Mouse (Mus musculus): ENCODE results near the gene Plcb1. TPM values are rescaled to one million over a fixed set of nuclear protein-coding genes. Genes with fewer than 3 reads are reported as not detected.

The Plcb1 gene
- polyA plus RNA-seq, 1 experiment from 2014 or later = 23.0 TPM

- H3K27me3 ChIP-seq (replicated peaks; ENCODE audit: control insufficient read depth, insufficient read depth, low read length) = no peaks in the 10 kb centered on the region
- ATAC-seq = no peak
- H3K9me3 ChIP-seq (replicated peaks; ENCODE audit: control insufficient read depth, low read length) = no peaks in the 10 kb centered on the region
- H3K9ac ChIP-seq (ENCODE audit: low read length) = no peak overlapping the region
- no peak overlapping the region for H3K4me3 ChIP-seq (ENCODE audit: low read depth, low read length)
- no peak overlapping the region for H3K27ac ChIP-seq (ENCODE audit: low read depth, low read length)
- H3K4me2 ChIP-seq (ENCODE audit: low read length) = no peak overlapping the region
- DNase-seq (ENCODE audit: low spot score) = no peak
- 83% methylated on average over 2 of the region's 2 CpGs for WGBS
- H3K4me1 ChIP-seq (ENCODE audit: control insufficient read depth, insufficient read depth, low read length) = no peaks in the 10 kb centered on the region
- no peaks in the 10 kb centered on the region for H3K36me3 ChIP-seq (ENCODE audit: control insufficient read depth, insufficient read depth, low read length)
Observed at GRCm38 (mm10) chr2:134891207-134891606, 105.3 kb downstream of the Plcb1 start.

- DNase-seq (ENCODE audit: low spot score) (peak; percentile 45), ATAC-seq (no peak)
- no peaks in the 10 kb centered on the region for H3K4me1 ChIP-seq (ENCODE audit: control insufficient read depth, insufficient read depth, low read length)
- no peaks in the 10 kb centered on the region for H3K36me3 ChIP-seq (ENCODE audit: control insufficient read depth, insufficient read depth, low read length)
- no peak overlapping the region for H3K9ac ChIP-seq (ENCODE audit: low read length)
- whole genome bisulfite sequencing = 77% methylated on average over 4 of the region's 4 CpGs
- H3K4me2 ChIP-seq (ENCODE audit: low read length) = no peak overlapping the region
- no peak overlapping the region for H3K27ac ChIP-seq (ENCODE audit: low read depth, low read length)
- no peaks in the 10 kb centered on the region for H3K27me3 ChIP-seq (replicated peaks; ENCODE audit: control insufficient read depth, insufficient read depth, low read length)
- no peaks in the 10 kb centered on the region for H3K9me3 ChIP-seq (replicated peaks; ENCODE audit: control insufficient read depth, low read length)
- no peak overlapping the region for H3K4me3 ChIP-seq (ENCODE audit: low read depth, low read length)
Observed at GRCm38 (mm10) chr2:134894776-134895175, 108.9 kb downstream of the Plcb1 start.

- 89% methylated on average over 3 of the region's 3 CpGs for whole genome bisulfite sequencing
Observed at GRCm38 (mm10) chr2:134896196-134896595, 110.3 kb downstream of the Plcb1 start.

GRCm38 (mm10) chr2:134897083-134897482 is 111.2 kb downstream of the Plcb1 start:
- H3K9ac ChIP-seq (ENCODE audit: low read length) = no peak overlapping the region

More at GRCm38 (mm10) chr2:134896196-134896595, 110.3 kb downstream of the Plcb1 start:
- Histone ChIP-seq H3K4me1 (ENCODE audit: control insufficient read depth, insufficient read depth, low read length) (no peaks in the 10 kb centered on the region), H3K27ac (ENCODE audit: low read depth, low read length) (no peak overlapping the region), H3K27me3 (replicated peaks; ENCODE audit: control insufficient read depth, insufficient read depth, low read length) (no peaks in the 10 kb centered on the region), H3K4me3 (ENCODE audit: low read depth, low read length) (no peak overlapping the region), H3K9ac (ENCODE audit: low read length) (no peak overlapping the region), H3K36me3 (ENCODE audit: control insufficient read depth, insufficient read depth, low read length) (no peaks in the 10 kb centered on the region), H3K9me3 (replicated peaks; ENCODE audit: control insufficient read depth, low read length) (no peaks in the 10 kb centered on the region), H3K4me2 (ENCODE audit: low read length) (no peak overlapping the region)
- DNase-seq (ENCODE audit: low spot score) (no peak), ATAC-seq (no peak)

GRCm38 (mm10) chr2:134901521-134901920 is 115.7 kb downstream of the Plcb1 start:
- WGBS = 86% methylated on average over 2 of the region's 2 CpGs

More at GRCm38 (mm10) chr2:134897083-134897482, 111.2 kb downstream of the Plcb1 start:
- H3K27me3 ChIP-seq (replicated peaks; ENCODE audit: control insufficient read depth, insufficient read depth, low read length) = no peaks in the 10 kb centered on the region
- H3K27ac ChIP-seq (ENCODE audit: low read depth, low read length) = no peak overlapping the region
- ATAC-seq = no peak
- no peak overlapping the region for H3K4me3 ChIP-seq (ENCODE audit: low read depth, low read length)
- no peak for DNase-seq (ENCODE audit: low spot score)
- H3K4me2 ChIP-seq (ENCODE audit: low read length) = no peak overlapping the region
- WGBS = 91% methylated on average over 5 of the region's 5 CpGs
- no peaks in the 10 kb centered on the region for H3K4me1 ChIP-seq (ENCODE audit: control insufficient read depth, insufficient read depth, low read length)
- H3K9me3 ChIP-seq (replicated peaks; ENCODE audit: control insufficient read depth, low read length) = no peaks in the 10 kb centered on the region
- no peaks in the 10 kb centered on the region for H3K36me3 ChIP-seq (ENCODE audit: control insufficient read depth, insufficient read depth, low read length)

GRCm38 (mm10) chr2:134910882-134911281 is 125.0 kb downstream of the Plcb1 start:
- DNase-seq (ENCODE audit: low spot score) = peak; percentile 90
- H3K4me2 ChIP-seq (ENCODE audit: low read length) = no peak overlapping the region
- peak; percentile 91 for ATAC-seq
- no peak overlapping the region for H3K4me3 ChIP-seq (ENCODE audit: low read depth, low read length)
- no peaks in the 10 kb centered on the region for H3K27me3 ChIP-seq (replicated peaks; ENCODE audit: control insufficient read depth, insufficient read depth, low read length)
- no peaks in the 10 kb centered on the region for H3K36me3 ChIP-seq (ENCODE audit: control insufficient read depth, insufficient read depth, low read length)
- H3K4me1 ChIP-seq (ENCODE audit: control insufficient read depth, insufficient read depth, low read length) = peaks cover 8% of the 10 kb centered on the region; the same call in 1 of the 2 replicates
- H3K27ac ChIP-seq (ENCODE audit: low read depth, low read length) = peak overlapping the region; percentile 56
- 19% methylated on average over 1 of the region's 1 CpGs for whole genome bisulfite sequencing
- H3K9me3 ChIP-seq (replicated peaks; ENCODE audit: control insufficient read depth, low read length) = no peaks in the 10 kb centered on the region
- no peak overlapping the region for H3K9ac ChIP-seq (ENCODE audit: low read length)

More at GRCm38 (mm10) chr2:134901521-134901920, 115.7 kb downstream of the Plcb1 start:
- Histone ChIP-seq H3K27me3 (replicated peaks; ENCODE audit: control insufficient read depth, insufficient read depth, low read length) (no peaks in the 10 kb centered on the region), H3K4me1 (ENCODE audit: control insufficient read depth, insufficient read depth, low read length) (no peaks in the 10 kb centered on the region), H3K4me2 (ENCODE audit: low read length) (no peak overlapping the region), H3K4me3 (ENCODE audit: low read depth, low read length) (no peak overlapping the region), H3K27ac (ENCODE audit: low read depth, low read length) (no peak overlapping the region), H3K9ac (ENCODE audit: low read length) (no peak overlapping the region), H3K9me3 (replicated peaks; ENCODE audit: control insufficient read depth, low read length) (no peaks in the 10 kb centered on the region), H3K36me3 (ENCODE audit: control insufficient read depth, insufficient read depth, low read length) (no peaks in the 10 kb centered on the region)
- ATAC-seq (no peak), DNase-seq (ENCODE audit: low spot score) (no peak)

- DNase-seq (ENCODE audit: low spot score) = no peak
- Histone ChIP-seq H3K4me2 (ENCODE audit: low read length) (no peak overlapping the region), H3K36me3 (ENCODE audit: control insufficient read depth, insufficient read depth, low read length) (no peaks in the 10 kb centered on the region), H3K4me1 (ENCODE audit: control insufficient read depth, insufficient read depth, low read length) (peaks cover 8% of the 10 kb centered on the region; the same call in 1 of the 2 replicates), H3K9me3 (replicated peaks; ENCODE audit: control insufficient read depth, low read length) (no peaks in the 10 kb centered on the region), H3K27ac (ENCODE audit: low read depth, low read length) (peak overlapping the region; percentile 56), H3K9ac (ENCODE audit: low read length) (no peak overlapping the region), H3K27me3 (replicated peaks; ENCODE audit: control insufficient read depth, insufficient read depth, low read length) (no peaks in the 10 kb centered on the region), H3K4me3 (ENCODE audit: low read depth, low read length) (no peak overlapping the region)
- ATAC-seq = no peak
- WGBS = 82% methylated on average over 6 of the region's 6 CpGs
Observed at GRCm38 (mm10) chr2:134911360-134911759, 125.5 kb downstream of the Plcb1 start.

GRCm38 (mm10) chr2:134912616-134913015 is 126.7 kb downstream of the Plcb1 start:
- Histone ChIP-seq H3K36me3 (ENCODE audit: control insufficient read depth, insufficient read depth, low read length) (no peaks in the 10 kb centered on the region), H3K4me1 (ENCODE audit: control insufficient read depth, insufficient read depth, low read length) (peaks cover 8% of the 10 kb centered on the region; the same call in 1 of the 2 replicates), H3K27ac (ENCODE audit: low read depth, low read length) (peak overlapping the region; percentile 23; the same call in 1 of the 2 replicates), H3K9ac (ENCODE audit: low read length) (no peak overlapping the region), H3K27me3 (replicated peaks; ENCODE audit: control insufficient read depth, insufficient read depth, low read length) (no peaks in the 10 kb centered on the region), H3K9me3 (replicated peaks; ENCODE audit: control insufficient read depth, low read length) (no peaks in the 10 kb centered on the region), H3K4me3 (ENCODE audit: low read depth, low read length) (no peak overlapping the region), H3K4me2 (ENCODE audit: low read length) (no peak overlapping the region)
- no peak for DNase-seq (ENCODE audit: low spot score)
- 85% methylated on average over 2 of the region's 2 CpGs for WGBS
- no peak for ATAC-seq

- Histone ChIP-seq H3K9ac (ENCODE audit: low read length) (no peak overlapping the region), H3K36me3 (ENCODE audit: control insufficient read depth, insufficient read depth, low read length) (no peaks in the 10 kb centered on the region), H3K27ac (ENCODE audit: low read depth, low read length) (no peak overlapping the region), H3K9me3 (replicated peaks; ENCODE audit: control insufficient read depth, low read length) (no peaks in the 10 kb centered on the region), H3K27me3 (replicated peaks; ENCODE audit: control insufficient read depth, insufficient read depth, low read length) (no peaks in the 10 kb centered on the region), H3K4me1 (ENCODE audit: control insufficient read depth, insufficient read depth, low read length) (peaks cover 8% of the 10 kb centered on the region; the same call in 1 of the 2 replicates), H3K4me3 (ENCODE audit: low read depth, low read length) (no peak overlapping the region), H3K4me2 (ENCODE audit: low read length) (no peak overlapping the region)
- WGBS = 76% methylated on average over 3 of the region's 3 CpGs
- ATAC-seq (no peak), DNase-seq (ENCODE audit: low spot score) (no peak)
Observed at GRCm38 (mm10) chr2:134913542-134913941, 127.7 kb downstream of the Plcb1 start.
